Mouse (Mus musculus) gastrocnemius, adult 2 months (tissue): Measurements from ENCODE around the gene Sae1. TPM values are rescaled to one million over a fixed set of nuclear protein-coding genes. Genes with fewer than 3 reads are reported as not detected.
A peak's percentile ranks its signal among the peaks of the same experiment; 100 is the strongest.

ENCODE experiments used
- DNase-seq: peaks from one replicate; pipeline ENCODE4 v3.0.0; 2022
- H3K27ac ChIP-seq: fragments of 200-600 bp; 2 replicates; pipeline ENCODE4 v1.8.1; 2022; ENCODE audit warnings: mild to moderate bottlenecking
- H3K4me3 ChIP-seq: fragments of 200-600 bp; 2 replicates; pipeline ENCODE4 v1.8.1; 2022; ENCODE audit warnings: mild to moderate bottlenecking, moderate library complexity
- CTCF ChIP-seq: fragments of 200-600 bp; IDR thresholded peaks from 2 replicates; pipeline ENCODE4 v1.8.1; 2022; ENCODE audit warnings: antibody characterized with exemption, mild to moderate bottlenecking, moderate library complexity
- intact Hi-C: fragments of 180-260 bp; cut with DNase I; formaldehyde crosslinking; loops from one replicate; pipeline ENCODE4 v1.15.1; 2025
- total RNA-seq, 2 experiments: library from RNA; stranded (reverse); gene quantifications; 2 replicates each; pipeline ENCODE4 v1.2.3; 2021

Sae1 gene
- total RNA-seq, 2 experiments from 2014 or later, result 21.6 to 34.8 TPM

DNA sequence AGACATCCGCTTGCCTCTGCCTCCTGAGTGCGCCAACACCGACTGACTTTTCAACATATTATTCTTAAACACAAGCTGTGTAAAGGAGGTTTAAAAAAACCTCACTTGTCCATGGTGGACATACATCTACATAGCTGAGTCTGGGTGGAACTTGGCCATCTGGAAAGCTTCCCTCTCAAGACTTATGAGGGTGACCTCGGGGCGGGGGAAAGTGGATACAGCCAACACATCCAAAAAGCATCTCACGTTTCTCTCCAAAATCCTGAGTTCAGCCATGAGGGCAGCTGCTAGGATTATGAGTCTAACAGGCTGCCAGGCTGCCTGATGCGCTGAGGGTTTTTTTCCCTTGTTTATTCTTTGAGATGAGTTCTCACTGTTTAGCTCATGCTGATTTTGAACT is 62.9 kb downstream of the Sae1 start:
- H3K27ac ChIP-seq, result peak overlapping the region; percentile 35; the same call in 1 of the 2 replicates
- DNase-seq, result no peak

DNA sequence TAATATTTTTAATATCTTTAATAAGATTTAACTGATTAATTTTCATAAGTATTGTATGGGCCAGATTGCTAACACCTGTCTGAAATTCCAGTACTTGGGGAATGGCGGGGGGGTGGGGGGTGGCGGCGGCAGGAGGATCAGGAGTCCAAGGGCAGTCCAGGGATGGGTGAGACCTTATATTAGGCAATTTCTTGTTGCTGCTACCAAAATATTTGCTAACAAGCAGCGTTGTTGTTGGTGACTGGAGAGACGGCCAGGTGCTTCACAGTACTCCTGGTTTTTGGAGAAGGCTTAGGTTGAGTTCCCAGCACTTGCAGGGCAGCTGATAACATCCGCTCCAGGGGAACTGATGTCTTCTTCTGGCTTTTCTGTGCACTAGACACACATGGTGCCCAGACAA is 67.1 kb downstream of the Sae1 start:
- DNase-seq, result no peak
- intact Hi-C loops, result no loop called here
- Histone ChIP-seq H3K27ac (no peak overlapping the region), H3K4me3 (no peak overlapping the region)
- TF ChIP-seq CTCF, result no peak

More for the DNA sequence above, 62.9 kb downstream of the Sae1 start:
- no peak overlapping the region for H3K4me3 ChIP-seq
- no peak for TF ChIP-seq CTCF
- intact Hi-C loops, result loop anchor here (1.0 to 5.0 kb wide), 2 partner anchors 10 to 53 kb away; no protein-coding TSS in a partner anchor

- TF ChIP-seq CTCF, result no peak
- DNase-seq, result no peak
- no peak overlapping the region for H3K27ac ChIP-seq
- no peak overlapping the region for H3K4me3 ChIP-seq
- intact Hi-C loops, result no loop called here
Observed at GRCm38 (mm10) chr7:16319216-16319615, 68.4 kb downstream of the Sae1 start.

DNA sequence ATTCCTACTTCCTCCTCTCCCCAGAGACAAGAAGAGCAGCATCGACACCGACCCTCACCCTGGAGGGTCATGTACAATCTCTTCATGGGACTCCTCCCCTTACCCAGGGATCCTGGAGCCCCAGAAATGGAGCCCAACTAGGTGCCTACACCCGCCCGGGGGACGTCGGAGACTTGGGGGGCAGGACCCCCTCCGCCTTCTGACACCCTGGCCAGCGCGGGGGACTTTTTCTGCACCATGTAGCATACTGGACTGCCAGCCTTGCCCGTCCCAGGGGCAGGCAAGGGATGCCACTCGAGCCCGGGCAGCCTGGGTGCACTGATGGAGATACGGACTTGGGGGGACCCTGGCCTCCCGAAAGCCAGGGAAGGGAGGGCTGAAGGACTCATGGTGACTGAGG is 70.5 kb downstream of the Sae1 start:
- Histone ChIP-seq H3K27ac (no peak overlapping the region), H3K4me3 (no peak overlapping the region)
- TF ChIP-seq CTCF, result no peak
- no peak for DNase-seq
- intact Hi-C loops, result no loop called here

DNA sequence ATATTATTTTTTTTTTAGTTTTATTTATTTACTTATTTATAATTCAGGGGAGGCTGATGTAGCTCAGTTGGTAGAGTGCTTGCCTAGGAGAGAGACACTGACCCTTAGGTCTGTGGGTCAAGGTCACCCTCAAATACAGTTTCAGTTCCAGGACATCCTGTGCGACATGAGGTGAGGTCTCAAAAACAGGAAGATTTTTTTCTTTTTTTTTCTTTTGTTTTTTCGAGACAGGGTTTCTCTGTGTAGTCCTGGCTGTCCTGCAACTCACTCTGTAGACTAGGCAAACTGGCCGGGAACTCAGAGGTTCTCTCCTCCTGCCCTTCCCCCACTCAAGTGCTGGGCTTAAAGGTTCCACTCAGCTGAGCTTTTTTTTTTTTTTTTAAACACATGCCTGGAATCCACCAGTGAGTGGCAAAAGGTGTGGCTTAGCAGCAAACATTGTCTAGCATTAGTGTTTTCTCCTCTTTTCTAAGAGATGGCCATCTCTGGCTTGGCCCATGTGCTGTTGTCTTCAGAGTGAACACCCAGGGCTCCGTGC is 72.3 kb downstream of the Sae1 start:
- intact Hi-C loops, result no loop called here
- TF ChIP-seq CTCF, result no peak
- no peak for DNase-seq
- H3K27ac ChIP-seq, result peak overlapping the region; percentile 48; the same call in 1 of the 2 replicates
- H3K4me3 ChIP-seq, result no peak overlapping the region

DNA sequence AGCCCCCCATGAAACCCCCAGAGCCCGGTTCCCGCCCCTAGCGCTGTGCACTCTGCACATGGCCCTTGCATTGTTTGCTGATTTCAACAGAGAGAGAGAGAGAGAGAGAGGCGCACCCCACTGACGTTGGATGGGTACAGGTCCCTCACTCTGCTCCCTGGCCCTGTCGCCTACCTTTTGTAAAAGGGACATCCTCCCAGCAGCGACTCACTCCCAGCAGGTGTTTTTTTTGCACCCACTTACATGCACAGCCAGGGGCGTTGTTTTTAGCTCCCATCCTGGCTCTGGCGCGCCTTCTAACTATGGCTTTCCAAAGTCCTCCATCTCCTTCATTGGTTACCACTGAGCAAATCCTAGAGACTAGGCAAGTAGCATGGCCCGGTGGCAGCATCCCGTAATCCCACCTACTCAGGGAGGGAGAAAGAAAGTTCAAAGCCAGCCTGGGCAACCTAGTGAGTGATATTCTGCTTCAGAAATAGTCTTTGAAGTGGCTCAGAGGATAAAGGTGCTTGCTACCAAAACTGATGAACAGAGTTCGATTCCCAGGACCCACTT is 73.3 kb downstream of the Sae1 start:
- no peak for TF ChIP-seq CTCF
- DNase-seq, result no peak
- Histone ChIP-seq H3K4me3 (peak overlapping the region; percentile 84), H3K27ac (peak overlapping the region; percentile 100)
- intact Hi-C loops, result loop anchor here (1.0 kb wide), 1 partner anchor 11 kb away; no protein-coding TSS in a partner anchor

GRCm38 (mm10) chr7:16313481-16314220 is 74.0 kb downstream of the Sae1 start:
- Histone ChIP-seq H3K27ac (peak overlapping the region; percentile 100), H3K4me3 (peak overlapping the region; percentile 84)
- intact Hi-C loops, result loop anchor here (1.0 kb wide), 2 partner anchors 12 to 18 kb away; no protein-coding TSS in a partner anchor
- DNase-seq, result peak; percentile 94
- TF ChIP-seq CTCF, result peak; percentile 67

DNA sequence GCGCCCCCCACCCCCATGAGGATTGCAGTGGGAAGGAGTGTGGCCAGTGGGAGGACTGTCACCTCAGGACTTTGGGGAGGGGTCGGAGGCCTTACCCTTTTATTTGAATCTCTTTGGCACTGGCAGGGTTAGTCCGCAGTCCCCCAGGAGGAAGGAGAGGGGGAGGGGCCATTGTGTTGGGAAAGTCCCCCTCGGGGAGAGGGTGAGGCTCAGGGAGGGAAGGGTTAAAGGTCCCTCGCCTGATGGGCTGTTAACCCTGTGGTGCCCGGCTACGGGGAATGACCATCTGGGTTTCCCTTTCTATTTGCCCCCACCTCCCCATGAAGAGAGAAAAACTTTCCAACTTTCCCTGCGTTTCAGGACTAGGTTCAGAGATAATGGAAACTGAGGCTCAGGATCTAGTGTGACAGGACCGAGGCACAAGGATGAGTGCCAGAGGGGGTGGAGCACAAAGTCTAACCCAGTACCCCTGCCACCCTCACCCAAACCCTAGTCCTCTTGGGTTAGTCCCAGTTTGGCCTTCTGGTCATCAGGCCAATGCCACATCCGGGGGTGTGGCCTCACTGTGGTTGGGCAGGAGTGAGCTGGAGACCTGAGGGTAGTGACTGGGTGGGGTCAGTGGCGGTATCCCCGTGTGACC is 74.8 kb downstream of the Sae1 start:
- intact Hi-C loops, result loop anchor here (1.0 kb wide), 1 partner anchor 17 kb away; no protein-coding TSS in a partner anchor
- peak overlapping the region; percentile 100 for H3K27ac ChIP-seq
- no peak for TF ChIP-seq CTCF
- H3K4me3 ChIP-seq, result peak overlapping the region; percentile 84
- peak; percentile 82 for DNase-seq

DNA sequence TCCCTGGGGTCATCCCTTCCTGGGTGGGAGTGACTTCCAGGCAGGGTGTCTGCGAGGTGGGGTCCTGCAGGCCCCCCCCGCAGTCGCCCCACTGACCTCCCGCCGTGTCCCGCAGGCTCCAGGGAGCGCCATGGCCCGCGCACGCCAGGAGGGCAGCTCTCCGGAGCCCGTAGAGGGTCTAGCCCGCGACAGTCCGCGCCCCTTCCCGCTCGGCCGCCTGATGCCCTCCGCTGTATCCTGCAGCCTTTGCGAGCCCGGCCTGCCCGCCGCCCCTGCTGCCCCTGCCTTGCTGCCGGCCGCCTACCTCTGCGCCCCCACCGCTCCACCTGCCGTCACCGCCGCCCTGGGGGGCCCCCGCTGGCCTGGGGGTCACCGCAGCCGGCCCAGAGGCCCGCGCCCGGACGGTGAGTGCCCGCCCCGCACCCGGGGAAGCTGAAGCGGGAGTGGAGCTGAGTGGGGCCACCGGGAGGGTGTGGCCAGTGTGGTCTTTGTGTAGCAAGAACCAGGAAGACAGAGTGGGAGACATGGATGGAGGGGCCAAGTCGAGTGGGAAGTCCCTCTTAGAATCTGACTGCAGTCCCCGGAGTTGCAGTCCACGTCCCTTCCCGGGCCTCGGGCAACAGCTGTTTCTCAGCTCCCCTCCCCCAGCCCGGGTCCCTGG is 75.5 kb downstream of the Sae1 start:
- TF ChIP-seq CTCF, result no peak
- intact Hi-C loops, result no loop called here
- peak; percentile 68 for DNase-seq
- Histone ChIP-seq H3K27ac (peak overlapping the region; percentile 100), H3K4me3 (peak overlapping the region; percentile 84)

- TF ChIP-seq CTCF, result no peak
- intact Hi-C loops, result no loop called here
- peak; percentile 39 for DNase-seq
- H3K27ac ChIP-seq, result peak overlapping the region; percentile 100
- peak overlapping the region; percentile 84 for H3K4me3 ChIP-seq
Observed at GRCm38 (mm10) chr7:16311453-16312004, 76.1 kb downstream of the Sae1 start.

- Histone ChIP-seq H3K4me3 (peak overlapping the region; percentile 84), H3K27ac (peak overlapping the region; percentile 100)
- peak; percentile 50 for DNase-seq
- TF ChIP-seq CTCF, result no peak
- intact Hi-C loops, result no loop called here
Observed at GRCm38 (mm10) chr7:16310521-16311452, 76.8 kb downstream of the Sae1 start.
